Mouse (Mus musculus): Measurements from ENCODE around the gene Ruvbl1.

DNA sequence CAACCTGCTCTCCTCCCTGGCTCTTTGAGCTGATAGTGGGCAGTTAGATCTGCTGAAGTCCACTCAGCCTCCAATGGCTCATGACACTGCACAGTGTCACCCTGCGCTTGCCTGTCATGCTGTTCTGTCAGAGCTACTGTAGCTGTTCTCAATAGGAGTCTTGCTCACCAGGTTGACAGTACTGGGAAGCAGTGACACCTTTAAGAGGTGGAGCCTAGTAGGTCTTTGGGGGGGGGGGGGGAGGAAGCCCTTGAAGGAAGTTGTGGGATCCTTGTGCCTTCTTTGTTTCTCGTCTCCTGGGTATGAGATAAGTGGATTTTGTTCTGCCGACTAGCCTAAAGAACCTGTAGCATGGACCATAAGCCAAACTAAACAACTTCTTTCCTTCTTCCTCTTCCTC is 57.4 kb downstream of the Ruvbl1 start:
- TF ChIP-seq POLR2A (IDR thresholded peaks at IDR 0.05; ENCODE audit: insufficient read depth, low read depth, low read length) (no peak), EP300 (IDR thresholded peaks at IDR 0.05; ENCODE audit: insufficient read depth, low read depth, low read length) (no peak)
